Mouse (Mus musculus) thymus, adult 2 months (tissue): ENCODE results near the gene Hdac10. TPM values are rescaled to one million over a fixed set of nuclear protein-coding genes. Genes with fewer than 3 reads are reported as not detected.

Experiments used
- DNase-seq: peaks from one replicate; pipeline ENCODE4 v3.0.0; 2021
- H3K27ac ChIP-seq: fragments of 200-500 bp; 2 replicates; pipeline ENCODE4 v1.5.1; 2012; ENCODE audit warnings: low read length, control low read depth; ENCODE audit not compliant: control insufficient read depth, insufficient read depth
- H3K27me3 ChIP-seq: fragments of 200-500 bp; 2 replicates; pipeline ENCODE4 v1.6.1; 2012; ENCODE audit warnings: mild to moderate bottlenecking, low read length, moderate library complexity, mixed read lengths; ENCODE audit not compliant: control insufficient read depth, insufficient read depth
- H3K36me3 ChIP-seq: fragments of 200-500 bp; 2 replicates; pipeline ENCODE4 v1.6.1; 2012; ENCODE audit warnings: mild to moderate bottlenecking, low read length, moderate library complexity; ENCODE audit not compliant: control insufficient read depth, insufficient read depth
- H3K4me1 ChIP-seq: fragments of 200-500 bp; replicated peaks from 2 replicates; pipeline ENCODE4 v1.6.1; 2012; ENCODE audit warnings: low read length; ENCODE audit not compliant: control insufficient read depth, insufficient read depth
- H3K4me3 ChIP-seq: fragments of 200-500 bp; 2 replicates; pipeline ENCODE4 v1.5.1; 2012; ENCODE audit warnings: mild to moderate bottlenecking, low read length, control low read depth, moderate library complexity; ENCODE audit not compliant: control insufficient read depth, insufficient read depth
- CTCF ChIP-seq: fragments of 200-500 bp; IDR thresholded peaks from 2 replicates; pipeline ENCODE4 v1.5.1; 2012; ENCODE audit warnings: mild to moderate bottlenecking, control low read depth, low read length, moderate library complexity, borderline replicate concordance; ENCODE audit not compliant: control insufficient read depth, poor library complexity, insufficient read depth; ENCODE audit errors: extremely low read depth
- POLR2A ChIP-seq: fragments of 200-500 bp; IDR thresholded peaks from 2 replicates; pipeline ENCODE4 v1.6.1; 2012; ENCODE audit warnings: mild to moderate bottlenecking, low read length, control low read depth, moderate library complexity; ENCODE audit not compliant: control insufficient read depth, poor library complexity, insufficient read depth; ENCODE audit errors: extremely low read depth
- WGBS: fragments of 180-500 bp; shearing (Covaris S2); methylation state at CpG from one replicate; pipeline ENCODE4 v1.1.7; 2018; 5-methylcytosine and 5-hydroxymethylcytosine counted together
- polyA plus RNA-seq: library from polyadenylated mRNA; depleted of rRNA; stranded (reverse); fragments of >200 nt; gene quantifications from 2 replicates; pipeline ENCODE4 v1.2.3, GENCODE M21; 2012

Hdac10 gene
- polyA plus RNA-seq, 1 experiment: 94.4 TPM

GRCm38 (mm10) chr15:89173024-89173905, 44.8 kb upstream of the Hdac10 start:
- Histone ChIP-seq H3K4me1 (peaks cover 24% of the 10 kb centered on the region), H3K27ac (no peak overlapping the region; the same call in 1 of the 2 replicates), H3K4me3 (peak overlapping the region; percentile 37), H3K36me3 (no peaks in the 10 kb centered on the region), H3K27me3 (no peaks in the 10 kb centered on the region; the same call in none of the 2 replicates)
- under 1% methylated on average over 65 of the region's 65 CpGs for WGBS
- no peak for TF ChIP-seq POLR2A
- no peak for TF ChIP-seq CTCF
- DNase-seq: peak; percentile 21

DNA sequence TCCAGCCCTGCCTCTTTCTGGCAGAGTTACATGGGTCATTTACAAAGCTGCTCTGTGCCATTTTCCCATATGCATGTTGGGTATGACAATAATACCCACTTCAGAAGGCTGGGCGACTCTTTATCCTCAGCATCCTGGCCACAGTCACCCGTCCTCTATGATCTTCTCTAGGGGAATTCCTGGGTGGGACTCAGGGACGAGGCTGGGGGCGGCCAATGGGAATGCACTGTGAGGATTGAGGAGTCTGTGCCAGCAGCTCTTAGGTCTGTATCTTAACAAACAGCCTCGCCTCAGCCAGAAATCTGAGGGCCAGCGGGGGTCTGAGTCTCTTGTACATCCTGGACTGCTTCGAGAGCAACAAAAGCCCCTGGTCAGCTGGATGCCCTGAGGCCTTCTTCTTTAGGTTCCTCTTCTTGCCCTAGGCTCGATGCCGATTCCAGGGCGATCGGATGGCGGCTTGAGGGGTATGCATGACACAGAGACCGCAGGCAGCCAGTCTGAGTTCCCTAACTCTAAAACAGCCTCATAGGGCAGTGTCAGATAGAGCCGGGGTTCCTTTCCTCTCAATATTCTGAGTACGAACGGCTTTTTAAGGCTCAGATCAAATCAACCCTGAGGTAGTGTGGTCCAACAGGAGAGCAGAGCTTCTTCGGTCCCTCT, 43.9 kb upstream of the Hdac10 start:
- Histone ChIP-seq H3K4me1 (peaks cover 24% of the 10 kb centered on the region), H3K4me3 (peak overlapping the region; percentile 37), H3K36me3 (no peaks in the 10 kb centered on the region), H3K27me3 (no peaks in the 10 kb centered on the region; the same call in none of the 2 replicates), H3K27ac (no peak overlapping the region; the same call in 1 of the 2 replicates)
- 34% methylated on average over 17 of the region's 17 CpGs for WGBS
- TF ChIP-seq CTCF (no peak), POLR2A (no peak)
- DNase-seq: no peak

GRCm38 (mm10) chr15:89171526-89172051, 43.1 kb upstream of the Hdac10 start:
- Histone ChIP-seq H3K36me3 (no peaks in the 10 kb centered on the region), H3K27ac (no peak overlapping the region), H3K4me1 (peaks cover 16% of the 10 kb centered on the region), H3K27me3 (no peaks in the 10 kb centered on the region; the same call in none of the 2 replicates), H3K4me3 (no peak overlapping the region)
- 89% methylated on average over 5 of the region's 5 CpGs for WGBS
- TF ChIP-seq POLR2A: no peak
- no peak for TF ChIP-seq CTCF
- no peak for DNase-seq

DNA sequence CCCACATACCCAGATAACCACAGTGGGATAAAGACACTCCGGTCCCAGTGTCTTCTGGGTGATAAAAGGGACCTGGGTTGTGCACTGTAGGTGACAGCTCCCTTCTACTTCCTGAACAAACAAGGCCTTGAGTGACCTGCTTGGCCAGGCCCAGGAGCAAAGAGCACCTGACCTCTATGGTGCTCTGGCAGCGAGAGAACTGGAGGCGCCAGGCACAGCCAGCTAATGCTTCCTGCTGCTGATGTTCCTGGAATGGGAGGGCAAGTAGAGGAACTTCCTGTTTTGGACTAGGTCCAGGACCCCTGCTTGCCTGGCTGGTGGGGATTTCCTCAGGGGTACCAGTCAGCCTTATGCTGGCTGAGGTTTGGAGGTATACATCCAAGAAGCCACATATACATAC, 41.6 kb upstream of the Hdac10 start:
- no peak for DNase-seq
- WGBS: 76% methylated on average over 3 of the region's 3 CpGs
- Histone ChIP-seq H3K4me3 (no peak overlapping the region), H3K4me1 (peaks cover 16% of the 10 kb centered on the region), H3K36me3 (no peaks in the 10 kb centered on the region), H3K27me3 (no peaks in the 10 kb centered on the region; the same call in none of the 2 replicates), H3K27ac (no peak overlapping the region)
- TF ChIP-seq POLR2A (no peak), CTCF (no peak)

DNA sequence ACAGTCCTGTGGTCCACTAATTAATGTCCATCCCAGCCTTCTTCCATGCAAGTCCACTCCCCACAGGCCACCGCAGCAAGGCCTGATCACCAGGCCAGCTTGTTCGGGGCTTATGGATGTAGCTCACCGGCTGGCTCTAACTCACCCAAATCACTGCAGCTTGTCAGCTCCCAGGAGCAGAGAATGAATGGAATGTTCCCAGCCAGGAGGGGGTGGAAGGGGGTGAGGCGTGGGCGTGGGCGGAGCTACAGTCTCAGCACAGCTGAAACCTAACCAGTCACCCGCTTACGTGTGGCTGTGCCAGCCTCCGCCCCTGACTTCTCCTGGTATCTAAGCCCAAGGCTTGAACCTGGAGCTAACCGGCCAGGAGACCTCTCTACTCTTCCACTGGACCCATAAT, 40.9 kb upstream of the Hdac10 start:
- Histone ChIP-seq H3K27ac (no peak overlapping the region), H3K4me1 (peaks cover 16% of the 10 kb centered on the region), H3K4me3 (no peak overlapping the region), H3K36me3 (no peaks in the 10 kb centered on the region), H3K27me3 (no peaks in the 10 kb centered on the region; the same call in none of the 2 replicates)
- TF ChIP-seq POLR2A (no peak), CTCF (no peak)
- no peak for DNase-seq
- 93% methylated on average over 10 of the region's 10 CpGs for WGBS

DNA sequence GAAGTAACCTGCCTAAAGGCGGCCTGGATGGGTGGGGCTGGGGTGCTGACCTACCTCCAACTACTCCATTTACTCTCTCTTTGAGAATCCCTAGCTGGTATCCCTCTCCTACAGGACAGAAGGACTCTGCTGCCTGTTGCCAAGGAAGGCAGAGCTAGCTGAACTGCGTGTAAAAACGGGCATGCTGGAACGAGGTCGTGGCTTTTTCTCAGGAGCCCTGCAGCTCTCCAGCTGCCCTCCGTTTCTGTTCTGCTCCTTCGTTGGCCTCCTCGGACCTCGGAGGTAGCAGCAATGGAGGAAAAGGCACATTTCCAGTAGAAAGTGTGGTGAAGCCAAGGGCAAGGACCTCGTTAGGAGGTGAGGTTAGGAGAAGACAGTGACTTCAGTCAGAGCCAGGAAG, 40.4 kb upstream of the Hdac10 start:
- no peak overlapping the region for H3K4me3 ChIP-seq

More for the DNA sequence above, 40.4 kb upstream of the Hdac10 start:
- Histone ChIP-seq H3K27ac (no peak overlapping the region), H3K27me3 (no peaks in the 10 kb centered on the region; the same call in none of the 2 replicates), H3K4me1 (peaks cover 16% of the 10 kb centered on the region), H3K36me3 (no peaks in the 10 kb centered on the region)
- TF ChIP-seq POLR2A: no peak
- no peak for TF ChIP-seq CTCF
- no peak for DNase-seq
- 93% methylated on average over 10 of the region's 10 CpGs for WGBS
